8 mouse cellular contexts compared by ENCODE assay signal in the genomic region with DNA sequence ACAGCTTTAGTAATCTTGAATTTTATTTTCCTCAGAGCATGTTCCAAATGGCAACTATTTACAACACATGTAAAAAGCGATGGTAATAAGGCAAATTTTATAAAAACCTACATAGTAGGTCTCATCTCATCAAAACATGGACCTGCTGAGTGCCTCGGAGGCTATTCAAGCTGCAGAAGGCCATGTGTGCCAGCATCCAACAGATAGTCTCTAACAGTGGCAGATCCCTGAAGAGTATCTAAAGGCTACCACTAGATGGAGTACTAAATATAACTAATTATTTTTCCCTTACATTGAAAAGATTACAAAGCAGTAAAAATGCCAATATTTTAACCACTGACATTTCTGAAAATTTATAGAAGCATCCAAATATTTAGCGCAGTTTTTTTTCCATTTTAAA.
DNase-seq lines count a peak whose midpoint lies in the region; ATAC-seq and TF ChIP-seq lines count a peak whose summit lies in the region.

No protein-coding gene starts in this region.

- no peaks in the 10 kb centered on the region for H3K9me3 ChIP-seq in forebrain, embryonic 16.5 days (ENCODE audit: control insufficient read depth, low read length)

- TF ChIP-seq CTCF in heart, adult 2 months (IDR thresholded peaks at IDR 0.05), result peak; percentile 75
- peak; percentile 20; the same call in 1 of the 2 replicates for TF ChIP-seq CTCF in small intestine, adult 2 months (IDR thresholded peaks at IDR 0.05; ENCODE audit: extremely low read depth, insufficient read length, insufficient replicate concordance, low read depth, low read length)

- no peaks in the 10 kb centered on the region for H3K36me3 ChIP-seq in heart, adult 2 months (ENCODE audit: control insufficient read depth, insufficient read depth, low read length)
- H3K36me3 ChIP-seq in forebrain, embryonic 16.5 days (ENCODE audit: control insufficient read depth, insufficient read depth), result no peaks in the 10 kb centered on the region
- H3K36me3 ChIP-seq in small intestine, adult 2 months (ENCODE audit: control insufficient read depth, insufficient read depth, low read length), result no peaks in the 10 kb centered on the region

- intact Hi-C loops in heart, adult 2 months (cut with DNase I), result loop anchor here (2.0 kb wide), 1 partner anchor 253 kb away; the partner anchor contains the start of genes Nmbr and Vta1
- intact Hi-C loops in heart, postnatal 36 days (cut with DNase I), result loop anchor here (1.0 kb wide), 1 partner anchor 253 kb away; the partner anchor contains the start of genes Nmbr and Vta1

- no peak for DNase-seq in heart, adult 2 months
- no peak for DNase-seq in heart, adult 8-10 months (ENCODE audit: low spot score)
- DNase-seq in lung, postnatal 36 days, result peak; percentile 17
- no peak for DNase-seq in lung, postnatal 25 days (ENCODE audit: low spot score)
- no peak for DNase-seq in heart, postnatal 36 days
- DNase-seq in urinary bladder, postnatal 4 days (ENCODE audit: low spot score in 2 of 2), result no peak

- no peak overlapping the region for H3K27ac ChIP-seq in heart, adult 2 months
- H3K27ac ChIP-seq in forebrain, embryonic 16.5 days (ENCODE audit: low read length), result no peak overlapping the region
- H3K27ac ChIP-seq in small intestine, adult 2 months (ENCODE audit: insufficient read depth, low read depth, low read length), result no peak overlapping the region

- no peaks in the 10 kb centered on the region for H3K79me2 ChIP-seq in heart, adult 2 months (replicated peaks; ENCODE audit: control insufficient read depth, insufficient read depth, low read length)

- no peaks in the 10 kb centered on the region for H3K27me3 ChIP-seq in heart, adult 2 months (ENCODE audit: control insufficient read depth, insufficient read depth, low read length)
- H3K27me3 ChIP-seq in forebrain, embryonic 16.5 days (replicated peaks; ENCODE audit: control insufficient read depth, insufficient read depth, low read length), result no peaks in the 10 kb centered on the region
- no peaks in the 10 kb centered on the region for H3K27me3 ChIP-seq in small intestine, adult 2 months (ENCODE audit: control insufficient read depth, insufficient read depth, low read length)

- TF ChIP-seq POLR2A in heart, adult 2 months (IDR thresholded peaks at IDR 0.05; ENCODE audit: insufficient read depth, low read depth, low read length), result no peak
- TF ChIP-seq POLR2A in small intestine, adult 2 months (IDR thresholded peaks at IDR 0.05; ENCODE audit: low read depth, low read length), result no peak

- H3K4me2 ChIP-seq in forebrain, embryonic 16.5 days (ENCODE audit: low read length), result no peak overlapping the region

- no peak overlapping the region for H3K4me3 ChIP-seq in heart, adult 2 months
- H3K4me3 ChIP-seq in forebrain, embryonic 16.5 days (replicated peaks; ENCODE audit: low read length), result no peak overlapping the region
- H3K4me3 ChIP-seq in small intestine, adult 2 months (ENCODE audit: low read depth, low read length), result no peak overlapping the region

- no peak for TF ChIP-seq EP300 in heart, adult 2 months (IDR thresholded peaks at IDR 0.05; ENCODE audit: insufficient read depth, low read depth, low read length)

- 19% methylated on average over 3 of the region's 3 CpGs for WGBS in heart, adult 2 months
- WGBS in forebrain, embryonic 16.5 days, result 26% methylated on average over 3 of the region's 3 CpGs
- 22% methylated on average over 3 of the region's 3 CpGs for WGBS in small intestine, adult 2 months

- ATAC-seq in forebrain, embryonic 16.5 days, result peak; percentile 85

- no peaks in the 10 kb centered on the region for H3K4me1 ChIP-seq in heart, adult 2 months (ENCODE audit: control insufficient read depth, insufficient read depth, low read length)
- no peaks in the 10 kb centered on the region for H3K4me1 ChIP-seq in forebrain, embryonic 16.5 days (replicated peaks; ENCODE audit: control insufficient read depth, insufficient read depth, low read length)
- H3K4me1 ChIP-seq in small intestine, adult 2 months (ENCODE audit: control insufficient read depth, insufficient read depth, insufficient read length, low read length), result no peaks in the 10 kb centered on the region

- H3K9ac ChIP-seq in heart, adult 2 months (ENCODE audit: low read depth, low read length), result no peak overlapping the region
- H3K9ac ChIP-seq in forebrain, embryonic 16.5 days (replicated peaks; ENCODE audit: low read depth, low read length), result no peak overlapping the region
